Mouse (Mus musculus) right cerebral cortex, adult 18-20 months (tissue): ENCODE results near the gene Sema5b.

Experiments used
- DNase-seq: peaks from one replicate; pipeline ENCODE4 v3.0.0; 2022; ENCODE audit warnings: mixed read lengths

Sema5b gene

GRCm38 (mm10) chr16:35648862-35649261, 107.9 kb downstream of the Sema5b start:
- peak; percentile 12 for DNase-seq

GRCm38 (mm10) chr16:35652206-35652605, 111.3 kb downstream of the Sema5b start:
- no peak for DNase-seq

GRCm38 (mm10) chr16:35652706-35653105, 111.8 kb downstream of the Sema5b start:
- DNase-seq, result no peak

- DNase-seq, result no peak
Measured at GRCm38 (mm10) chr16:35653951-35654350, 113.0 kb downstream of the Sema5b start.

GRCm38 (mm10) chr16:35660222-35660621, 119.3 kb downstream of the Sema5b start:
- no peak for DNase-seq

GRCm38 (mm10) chr16:35663831-35664414, 123.0 kb downstream of the Sema5b start:
- DNase-seq, result no peak

GRCm38 (mm10) chr16:35664847-35665246, 123.9 kb downstream of the Sema5b start:
- DNase-seq, result no peak

GRCm38 (mm10) chr16:35677511-35678113, 136.7 kb downstream of the Sema5b start:
- no peak for DNase-seq

- no peak for DNase-seq
Measured at GRCm38 (mm10) chr16:35678476-35678875, 137.5 kb downstream of the Sema5b start.

GRCm38 (mm10) chr16:35681327-35682108, 140.6 kb downstream of the Sema5b start:
- DNase-seq, result no peak

- no peak for DNase-seq
Measured at GRCm38 (mm10) chr16:35685027-35685426, 144.1 kb downstream of the Sema5b start.

- no peak for DNase-seq
Measured at GRCm38 (mm10) chr16:35686491-35686890, 145.5 kb downstream of the Sema5b start.

GRCm38 (mm10) chr16:35691606-35692005, 150.7 kb downstream of the Sema5b start:
- DNase-seq, result no peak

- no peak for DNase-seq
Measured at GRCm38 (mm10) chr16:35694250-35694846, 153.4 kb downstream of the Sema5b start.

GRCm38 (mm10) chr16:35696103-35696502, 155.2 kb downstream of the Sema5b start:
- DNase-seq, result no peak

- peak; percentile 71 for DNase-seq
Measured at GRCm38 (mm10) chr16:35701823-35702222, 160.9 kb downstream of the Sema5b start.

- no peak for DNase-seq
Measured at GRCm38 (mm10) chr16:35703763-35704679, 163.1 kb downstream of the Sema5b start.

- no peak for DNase-seq
Measured at GRCm38 (mm10) chr16:35704796-35705195, 163.9 kb downstream of the Sema5b start.

- DNase-seq, result no peak
Measured at GRCm38 (mm10) chr16:35707004-35707403, 166.1 kb downstream of the Sema5b start.

GRCm38 (mm10) chr16:35711004-35711403, 170.1 kb downstream of the Sema5b start:
- no peak for DNase-seq

GRCm38 (mm10) chr16:35713606-35714005, 172.7 kb downstream of the Sema5b start:
- no peak for DNase-seq
